Mouse (Mus musculus): Measurements from ENCODE around the gene Kcnmb4.

Gene Kcnmb4

GRCm38 (mm10) chr10:116448166-116448565 lies 25.5 kb downstream of the Kcnmb4 start:
- DNase-seq, result peak; percentile 2

- no peak for DNase-seq
These were observed 26.5 kb downstream of the Kcnmb4 start for GRCm38 (mm10) chr10:116447176-116447575.

GRCm38 (mm10) chr10:116446040-116446439 lies 27.6 kb downstream of the Kcnmb4 start:
- DNase-seq, result no peak

GRCm38 (mm10) chr10:116444826-116445225 lies 28.9 kb downstream of the Kcnmb4 start:
- no peak for DNase-seq

GRCm38 (mm10) chr10:116444371-116444770 lies 29.3 kb downstream of the Kcnmb4 start:
- no peak for DNase-seq

- peak; percentile 2 for DNase-seq
These were observed 32.7 kb downstream of the Kcnmb4 start for GRCm38 (mm10) chr10:116440946-116441345.

GRCm38 (mm10) chr10:116440088-116440487 lies 33.6 kb downstream of the Kcnmb4 start:
- peak; percentile 7 for DNase-seq

- no peak for DNase-seq
These were observed 38.2 kb downstream of the Kcnmb4 start for GRCm38 (mm10) chr10:116435455-116435854.

GRCm38 (mm10) chr10:116432421-116432820 lies 41.3 kb downstream of the Kcnmb4 start:
- DNase-seq, result no peak

GRCm38 (mm10) chr10:116428026-116428780 lies 45.5 kb downstream of the Kcnmb4 start:
- peak; percentile 82 for DNase-seq

- no peak for DNase-seq
These were observed 47.5 kb downstream of the Kcnmb4 start for GRCm38 (mm10) chr10:116426176-116426575.

- DNase-seq, result no peak
These were observed 48.8 kb downstream of the Kcnmb4 start for GRCm38 (mm10) chr10:116424921-116425320.

GRCm38 (mm10) chr10:116422551-116422950 lies 51.1 kb downstream of the Kcnmb4 start:
- DNase-seq, result no peak

GRCm38 (mm10) chr10:116420976-116421375 lies 52.7 kb downstream of the Kcnmb4 start:
- no peak for DNase-seq

GRCm38 (mm10) chr10:116418121-116418726 lies 55.5 kb downstream of the Kcnmb4 start:
- no peak for DNase-seq

GRCm38 (mm10) chr10:116416726-116417125 lies 57.0 kb downstream of the Kcnmb4 start:
- DNase-seq, result no peak

- no peak for DNase-seq
These were observed 57.5 kb downstream of the Kcnmb4 start for GRCm38 (mm10) chr10:116416142-116416541.

- DNase-seq, result no peak
These were observed 62.9 kb downstream of the Kcnmb4 start for GRCm38 (mm10) chr10:116410826-116411225.

- DNase-seq, result no peak
These were observed 65.9 kb downstream of the Kcnmb4 start for GRCm38 (mm10) chr10:116407684-116408359.

GRCm38 (mm10) chr10:116405011-116405410 lies 68.7 kb downstream of the Kcnmb4 start:
- DNase-seq, result no peak

- DNase-seq, result no peak
These were observed 70.0 kb downstream of the Kcnmb4 start for GRCm38 (mm10) chr10:116403679-116404078.

- DNase-seq, result no peak
These were observed 70.8 kb downstream of the Kcnmb4 start for GRCm38 (mm10) chr10:116402742-116403425.

- DNase-seq, result no peak
These were observed 75.7 kb downstream of the Kcnmb4 start for GRCm38 (mm10) chr10:116397973-116398372.
